Mouse (Mus musculus): ENCODE measurements at regions not wholly inside any gene's neighbourhood (a gene's known extent, or its start where the extent isn't known, plus 50 kb on each side); places are given as distances from the start of the nearest gene placed in this dataset.

- DNase-seq (ENCODE audit: low spot score in 2 of 2) = no peak
These were observed 60.2 kb upstream of the Unc5b start for GRCm38 (mm10) chr10:60891476-60892170.

GRCm38 (mm10) chr10:60889792-60890191, 58.4 kb upstream of the Unc5b start:
- DNase-seq (ENCODE audit: low spot score in 2 of 2) = no peak

- DNase-seq (ENCODE audit: low spot score in 2 of 2) = no peak
These were observed 57.2 kb upstream of the Unc5b start for GRCm38 (mm10) chr10:60888541-60888940.

- no peak for DNase-seq (ENCODE audit: low spot score in 2 of 2)
These were observed 54.2 kb upstream of the Unc5b start for GRCm38 (mm10) chr10:60885348-60886275.

GRCm38 (mm10) chr10:60884806-60885205, 53.4 kb upstream of the Unc5b start:
- DNase-seq (ENCODE audit: low spot score in 2 of 2) = no peak
